Mouse (Mus musculus) kidney, adult 18-20 months (tissue): Measurements from ENCODE around the gene Noa1.

Source experiments
- DNase-seq: peaks from one replicate; pipeline ENCODE4 v3.0.0; 2021

Gene Noa1

GRCm38 (mm10) chr5:77309924-77310772 is at the start of gene Noa1, which contains the start of gene Polr2b:
Noa1 (minus strand) TSS chr5:77310084.
Polr2b (plus strand) TSS chr5:77310147.
- peak; percentile 99 for DNase-seq

DNA sequence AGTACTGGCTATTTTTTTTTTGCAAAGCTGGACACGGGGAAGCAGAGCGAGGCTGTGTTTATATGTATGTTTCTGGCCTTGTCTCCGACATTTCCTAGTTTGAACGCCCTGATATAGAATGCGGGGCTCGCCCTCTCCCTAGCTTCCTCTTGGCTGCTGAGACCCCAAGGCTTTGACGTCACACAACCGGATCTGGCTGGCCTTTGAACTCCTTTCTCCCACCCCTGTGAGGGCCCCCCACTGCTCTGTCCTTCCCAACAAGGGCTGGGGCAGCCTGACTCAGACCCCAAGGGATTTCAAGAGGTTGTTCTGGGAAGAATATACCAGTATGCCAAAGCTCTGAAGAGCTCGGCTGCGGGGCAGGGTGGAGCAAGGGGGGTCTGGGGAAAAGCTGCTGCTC is 48.5 kb upstream of the Noa1 start:
- DNase-seq: peak; percentile 62

GRCm38 (mm10) chr5:77357405-77358149 is 47.7 kb upstream of the Noa1 start:
- peak; percentile 89 for DNase-seq

DNA sequence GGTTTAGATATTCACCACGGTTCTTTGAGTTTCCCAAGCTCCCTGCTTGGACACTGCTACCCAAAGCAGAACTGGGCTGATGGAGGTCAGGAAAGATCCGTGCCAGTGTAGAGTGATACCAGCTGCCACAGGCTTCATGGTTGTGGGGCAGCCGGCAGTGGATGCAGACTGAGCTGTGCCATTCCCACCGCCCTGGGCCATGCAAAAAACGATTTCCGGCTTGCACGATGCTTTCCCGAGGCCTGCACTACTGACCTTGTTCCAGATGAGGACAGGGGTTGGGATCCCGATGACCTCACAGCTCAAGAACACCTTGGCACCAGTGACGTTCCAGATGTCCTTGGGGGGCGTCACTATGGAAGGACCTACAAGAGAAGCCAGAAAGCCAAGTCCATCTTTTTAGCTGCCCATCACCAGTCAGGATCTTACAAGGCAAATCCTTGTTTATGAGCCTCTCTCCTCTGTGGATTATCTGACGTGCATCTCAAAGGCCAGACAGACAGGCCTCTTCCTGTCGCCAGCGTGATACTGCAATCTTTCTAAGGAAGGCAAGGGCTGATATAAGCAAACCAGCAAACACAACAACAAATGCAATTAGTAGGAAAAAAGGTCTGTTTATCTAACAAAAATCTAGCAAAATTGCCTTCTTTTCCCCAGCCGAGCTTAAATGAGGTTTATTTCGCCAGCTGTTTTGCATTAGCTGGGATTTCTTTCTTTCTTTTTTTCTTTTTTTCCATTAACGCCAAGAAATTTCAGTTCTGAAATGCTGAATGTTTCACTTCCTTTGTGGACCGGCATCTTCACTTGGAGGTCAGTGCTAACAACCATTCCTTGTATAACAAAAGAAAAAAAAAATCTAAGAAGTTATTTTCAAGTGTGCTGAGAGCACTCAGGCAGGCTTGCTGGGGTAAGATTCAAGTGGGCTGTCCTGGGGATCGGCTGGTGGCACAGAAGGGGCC is 45.7 kb upstream of the Noa1 start:
- DNase-seq: peak; percentile 49

DNA sequence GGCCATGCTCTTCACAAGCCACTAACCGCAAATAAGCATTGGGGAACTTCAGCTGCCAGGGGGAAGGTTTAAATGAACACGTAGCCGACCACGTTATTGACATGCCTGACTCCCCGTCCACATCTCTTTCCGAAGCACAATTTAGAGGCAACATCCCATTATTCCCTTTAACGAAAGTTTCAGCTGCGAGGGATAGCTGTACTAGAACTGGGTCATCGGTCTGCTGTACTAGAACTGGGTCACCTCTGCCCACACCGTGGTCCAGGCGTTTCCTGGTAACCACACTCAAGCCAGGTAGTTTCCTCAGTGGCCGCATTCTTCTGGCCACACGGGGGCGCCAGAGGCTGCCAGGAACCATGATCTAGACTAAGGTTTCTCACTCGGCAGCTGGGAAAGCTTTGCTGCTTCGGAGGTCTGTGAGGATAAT is 44.5 kb upstream of the Noa1 start:
- DNase-seq: peak; percentile 95

GRCm38 (mm10) chr5:77351691-77352090 is 41.8 kb upstream of the Noa1 start:
- peak; percentile 50 for DNase-seq

GRCm38 (mm10) chr5:77349971-77350658 is 40.2 kb upstream of the Noa1 start:
- no peak for DNase-seq

DNA sequence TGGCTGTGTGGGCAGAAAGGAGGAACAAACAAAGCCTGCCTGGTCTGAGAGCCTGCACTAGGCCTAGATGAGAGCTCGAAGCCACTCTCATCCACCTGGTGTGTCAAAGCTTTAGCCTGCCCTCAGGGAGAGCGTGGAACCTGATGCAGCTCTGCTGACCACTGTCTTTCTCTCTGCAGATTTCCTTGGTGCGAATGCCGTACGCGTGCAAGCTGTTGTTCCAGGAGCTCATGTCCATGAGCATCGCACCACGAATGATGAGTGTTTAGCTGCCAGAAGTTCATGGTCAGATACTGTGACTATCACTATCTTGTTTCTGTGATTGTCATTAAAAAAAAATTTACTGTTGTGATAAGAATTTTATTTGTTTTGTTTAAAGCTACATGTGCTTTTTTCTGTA is 39.0 kb upstream of the Noa1 start:
- no peak for DNase-seq

GRCm38 (mm10) chr5:77340033-77340432 is 30.1 kb upstream of the Noa1 start:
- no peak for DNase-seq

DNA sequence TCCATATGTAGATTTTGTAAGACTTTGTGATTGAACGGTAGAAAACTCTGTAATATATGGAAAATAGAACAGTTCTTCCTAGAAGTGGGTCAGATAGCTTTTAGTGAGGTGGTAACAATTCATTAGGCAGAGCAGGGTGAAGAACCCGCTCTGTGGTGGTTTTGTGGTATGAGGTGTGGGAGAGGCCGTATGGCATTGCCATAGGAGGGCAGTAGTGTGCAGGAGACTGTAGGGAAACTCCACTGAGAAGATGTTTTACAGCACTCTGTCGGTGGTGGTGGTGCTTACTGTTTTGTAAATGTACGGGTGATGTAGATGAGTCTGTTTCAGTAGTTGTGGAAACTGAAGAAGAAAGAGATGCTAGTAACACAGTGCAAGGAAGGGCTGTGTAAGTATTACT is 20.3 kb upstream of the Noa1 start:
- no peak for DNase-seq

- no peak for DNase-seq
Measured at GRCm38 (mm10) chr5:77324936-77325335, 15.1 kb upstream of the Noa1 start.

- no peak for DNase-seq
Measured at GRCm38 (mm10) chr5:77314986-77315385, 5.1 kb upstream of the Noa1 start.

DNA sequence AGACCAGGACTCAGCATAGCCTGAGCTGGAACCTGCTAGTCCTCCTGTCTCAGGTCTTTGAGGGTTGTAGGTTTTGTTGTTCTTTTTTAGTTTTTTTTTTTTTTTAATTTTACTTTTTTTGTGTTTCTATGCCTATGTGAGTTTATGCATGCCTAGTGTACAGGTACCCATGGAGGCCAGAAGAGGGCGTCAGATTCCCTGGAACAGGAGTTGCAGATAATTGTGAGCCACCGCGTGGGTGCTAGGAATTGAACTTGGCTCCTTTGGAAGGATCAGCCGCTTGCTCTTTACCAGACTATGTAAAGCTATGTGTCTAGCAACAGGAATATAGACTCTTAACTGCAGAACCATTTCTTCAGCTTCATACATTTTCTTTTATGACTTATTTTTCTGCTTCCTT is 4.3 kb upstream of the Noa1 start:
- no peak for DNase-seq

DNA sequence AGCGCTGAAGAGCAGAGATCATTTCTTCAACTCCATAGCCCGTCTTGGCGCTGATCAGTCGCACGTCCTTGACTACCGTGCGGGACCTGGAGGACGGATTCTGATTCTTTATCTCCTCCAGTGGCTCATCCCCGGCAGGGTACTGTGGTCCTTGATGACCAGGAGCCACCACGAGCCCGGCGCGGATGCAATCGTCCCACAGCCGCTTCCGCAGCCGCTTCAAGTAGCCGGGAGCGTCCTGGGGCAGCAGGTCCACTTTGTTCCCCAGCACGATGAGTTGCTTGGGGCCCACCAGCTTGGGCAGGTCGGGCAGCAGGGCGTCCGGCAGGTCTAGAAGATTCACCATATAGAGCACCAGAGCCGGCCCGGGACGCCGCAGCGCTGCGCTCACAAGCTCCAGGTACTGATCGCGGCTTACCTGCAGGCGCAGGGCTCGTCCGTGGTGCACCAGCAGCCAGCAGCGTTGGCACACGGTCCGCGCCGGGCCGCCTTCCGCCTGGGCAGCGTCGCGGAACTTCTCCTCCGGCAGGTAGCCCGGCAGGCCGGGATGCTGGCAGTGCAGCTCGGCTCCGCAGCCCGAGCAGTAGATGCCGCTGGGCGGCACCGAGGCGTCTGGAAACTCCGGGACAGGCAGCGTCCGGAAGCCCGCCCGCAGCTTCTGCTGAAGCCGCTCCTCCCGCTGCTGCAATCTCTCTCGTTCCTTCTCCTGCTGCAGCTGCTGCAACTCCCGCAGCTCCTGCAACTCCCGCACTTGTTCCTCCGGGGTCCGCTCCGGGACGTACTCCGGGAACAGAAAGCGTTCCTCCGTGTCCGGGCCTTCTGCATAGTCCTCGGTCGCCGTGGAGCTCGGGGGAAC is 605 bp downstream of the Noa1 start:
- DNase-seq: no peak

DNA sequence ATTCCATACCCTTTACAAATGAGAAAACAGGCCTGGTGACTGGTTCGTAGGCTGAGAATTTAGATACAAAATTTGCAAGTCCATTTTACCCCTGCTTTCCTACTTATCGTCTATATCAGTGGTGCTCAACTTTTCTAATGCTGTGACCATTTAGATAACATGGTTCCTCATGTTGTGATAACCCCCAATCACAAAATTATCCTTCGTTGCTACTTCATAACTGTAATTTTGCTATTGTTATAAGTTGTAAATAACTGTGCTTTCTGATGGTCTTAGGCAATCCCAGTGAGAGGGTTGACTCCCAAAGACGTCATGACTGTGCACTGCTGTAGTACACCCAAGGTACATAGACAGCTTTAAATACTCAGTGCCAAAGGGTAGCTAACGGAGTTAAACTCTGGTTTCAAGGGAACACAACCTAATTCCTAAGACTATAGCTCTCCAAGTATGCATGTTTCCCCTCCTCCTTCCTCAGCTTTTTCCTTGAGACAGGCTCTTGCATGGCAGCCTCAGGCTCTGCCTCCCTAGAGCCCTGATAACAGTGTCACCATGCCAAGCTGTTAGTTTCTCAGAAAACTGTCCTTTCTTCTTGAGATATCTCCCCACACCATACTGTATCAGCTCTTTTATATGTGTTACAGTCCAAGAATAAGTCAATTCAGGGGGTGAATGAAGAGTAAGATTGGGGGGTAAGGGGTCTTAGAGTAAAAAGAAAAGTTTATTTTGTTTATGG is 1.9 kb downstream of the Noa1 start:
- no peak for DNase-seq

DNA sequence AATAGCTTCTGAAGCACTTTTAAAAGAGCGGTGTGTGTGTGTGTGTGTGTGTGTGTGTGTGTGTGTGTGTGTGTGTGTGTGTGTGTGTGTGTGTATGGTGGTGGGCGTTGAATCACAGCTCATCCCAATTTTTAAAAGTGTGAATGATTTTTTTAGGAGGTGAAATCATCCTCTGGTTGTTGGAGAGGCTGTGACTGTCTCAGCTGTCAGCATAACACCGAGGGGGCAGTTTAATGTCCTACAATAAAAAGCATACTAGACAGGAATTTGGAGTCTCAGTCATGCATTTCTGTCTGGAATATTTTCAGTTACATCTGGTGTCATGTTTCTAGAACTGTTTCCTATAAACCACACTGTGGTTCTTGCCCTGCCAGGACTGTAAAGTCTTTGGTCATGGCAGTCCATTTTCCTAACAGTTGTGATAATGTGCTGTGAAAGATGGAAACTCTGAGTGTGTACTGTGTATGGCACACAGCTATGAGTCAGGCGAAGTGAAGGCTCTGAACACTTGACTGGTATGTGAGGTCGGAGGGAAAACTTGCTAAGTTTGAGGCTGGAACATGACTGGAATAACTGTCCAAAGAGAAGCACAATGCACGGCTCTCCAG is 8.5 kb downstream of the Noa1 start:
- DNase-seq: no peak

GRCm38 (mm10) chr5:77299486-77299885 is 10.4 kb downstream of the Noa1 start:
- DNase-seq: no peak

DNA sequence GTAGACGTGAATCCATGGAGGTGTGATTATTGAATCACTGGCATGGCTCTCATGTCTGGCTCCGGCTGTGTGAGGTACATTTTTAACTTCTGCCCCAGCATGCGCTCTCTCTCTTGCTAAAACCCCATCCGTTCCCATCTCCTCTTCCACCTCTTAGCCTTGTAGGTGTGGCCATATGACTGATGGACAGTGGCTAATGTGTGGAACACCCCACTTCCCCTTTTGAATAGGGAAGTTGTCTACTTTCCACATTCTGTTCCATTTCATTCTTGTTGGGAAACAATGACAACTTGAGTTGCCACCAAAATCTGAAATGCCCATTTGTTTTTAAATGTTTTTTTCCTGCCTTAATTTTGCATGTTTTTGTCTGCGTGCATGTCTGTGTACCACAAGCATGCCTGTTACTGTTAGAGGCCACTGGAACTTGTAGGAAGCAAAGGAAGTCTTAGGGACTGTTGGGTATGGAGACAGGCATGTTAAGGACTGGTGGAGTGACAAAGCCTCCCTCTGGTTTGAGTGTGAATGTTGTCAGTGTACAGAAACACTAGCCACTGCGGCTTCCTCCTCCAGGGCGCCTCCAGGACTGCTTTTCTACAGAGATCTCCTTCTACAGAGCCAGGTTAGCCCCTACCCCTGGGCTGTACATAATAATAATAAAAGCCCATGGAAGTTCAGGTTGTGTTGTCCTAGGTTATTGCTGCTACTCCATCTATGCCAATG is 16.9 kb downstream of the Noa1 start:
- DNase-seq: no peak

GRCm38 (mm10) chr5:77290606-77291005 is 19.3 kb downstream of the Noa1 start:
- no peak for DNase-seq
